Mouse (Mus musculus) thymus, postnatal 0 days (tissue): Measurements from ENCODE around the gene Sdc3. TPM values are rescaled to one million over a fixed set of nuclear protein-coding genes. Genes with fewer than 3 reads are reported as not detected.
A peak's percentile ranks its signal among the peaks of the same experiment; 100 is the strongest.

Experiments used
- DNase-seq: peaks from one replicate; pipeline ENCODE4 v3.0.0-alpha.2; 2015; ENCODE audit warnings: low spot score
- polyA plus RNA-seq: library from polyadenylated mRNA; unstranded; fragments of >200 nt; fragmentation: Nextera tagmentation; extraction: Ambion mirVana; gene quantifications from 2 replicates; pipeline ENCODE4 v1.2.1, GENCODE M21; 2015

Gene Sdc3
- polyA plus RNA-seq, 1 experiment from 2014 or later: 4.8 TPM

DNA sequence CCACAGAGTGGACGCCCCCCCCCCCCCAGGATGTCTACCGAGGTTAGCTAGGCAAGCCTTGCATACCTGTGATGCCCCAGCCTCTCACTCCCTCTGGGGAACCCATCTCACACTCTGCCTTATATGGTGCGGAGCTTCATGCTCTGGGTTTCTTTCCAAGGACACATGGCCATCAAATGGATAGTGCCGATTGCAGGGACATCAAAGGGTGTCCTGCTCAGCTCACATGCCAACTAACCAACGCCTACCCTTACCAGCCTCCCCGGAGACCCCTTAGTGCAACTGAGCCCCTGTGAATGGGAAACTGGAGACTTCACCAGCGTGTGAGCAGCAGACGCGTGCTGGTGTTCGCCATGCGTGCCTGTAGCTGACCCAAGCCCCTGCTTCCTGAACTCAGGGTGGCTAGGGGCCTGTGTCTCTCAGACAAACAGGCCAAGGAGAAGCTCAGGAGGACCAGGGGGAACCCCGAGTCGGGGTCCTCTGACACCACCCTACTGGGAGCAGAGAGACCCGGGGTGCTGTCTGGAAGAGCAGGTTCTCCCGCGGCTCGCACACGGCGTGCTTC lies 444 bp upstream of the Sdc3 start:
- DNase-seq: no peak

DNA sequence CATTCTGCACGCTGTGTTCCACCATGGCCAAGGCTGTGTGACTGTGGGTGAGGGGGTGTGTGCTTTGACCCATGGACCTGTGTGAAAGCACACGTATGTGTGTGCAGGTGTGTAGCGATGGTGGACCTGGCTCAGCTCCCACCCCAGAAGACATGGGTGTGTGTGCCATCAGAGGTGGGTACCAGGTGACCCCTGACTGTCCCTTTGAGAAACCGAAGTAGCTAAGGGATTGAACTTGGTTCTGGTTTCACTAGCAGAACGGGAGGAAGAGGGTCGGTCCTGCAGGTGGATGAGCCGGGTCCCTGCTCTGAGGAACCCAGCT lies 804 bp downstream of the Sdc3 start:
- no peak for DNase-seq

DNA sequence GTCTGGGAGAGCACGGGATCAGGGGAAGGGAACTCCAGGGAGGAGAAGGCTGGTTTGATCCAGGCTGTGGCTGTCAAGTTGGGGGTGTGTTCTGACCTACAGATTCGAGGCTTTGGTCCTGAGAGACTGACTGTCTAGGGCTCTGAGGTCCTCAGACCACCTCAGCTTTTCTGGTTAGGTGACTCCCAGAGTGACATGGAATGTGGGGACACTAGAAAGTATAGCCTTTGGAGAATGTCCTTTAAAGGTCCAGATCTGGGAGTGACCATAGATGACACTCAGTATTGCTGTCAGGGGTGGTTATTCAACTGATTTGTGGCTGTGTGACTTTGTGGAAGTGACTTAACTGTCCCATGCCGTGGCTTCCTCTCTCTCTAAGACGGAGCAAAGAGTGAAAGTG lies 2.4 kb downstream of the Sdc3 start:
- no peak for DNase-seq

DNA sequence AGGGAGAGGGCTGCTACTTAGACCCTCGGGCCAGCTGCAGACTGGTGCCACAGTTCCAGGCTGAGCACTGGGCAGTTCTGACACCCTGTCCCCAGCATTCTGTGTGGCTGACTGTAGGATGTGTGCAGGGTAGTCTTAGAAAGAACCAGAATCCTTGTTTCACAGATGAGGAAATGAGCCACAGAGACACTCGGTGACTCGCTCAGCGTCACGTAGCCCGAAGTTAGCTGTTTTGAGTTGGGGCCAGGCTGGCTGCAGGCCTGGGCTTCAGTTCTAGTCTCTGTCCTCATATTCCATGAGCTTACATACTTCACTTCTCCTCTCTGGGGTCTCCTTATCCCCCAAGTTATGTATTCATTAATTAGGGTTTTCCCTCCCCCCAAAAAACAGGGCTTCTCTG lies 3.6 kb downstream of the Sdc3 start:
- DNase-seq: no peak

DNA sequence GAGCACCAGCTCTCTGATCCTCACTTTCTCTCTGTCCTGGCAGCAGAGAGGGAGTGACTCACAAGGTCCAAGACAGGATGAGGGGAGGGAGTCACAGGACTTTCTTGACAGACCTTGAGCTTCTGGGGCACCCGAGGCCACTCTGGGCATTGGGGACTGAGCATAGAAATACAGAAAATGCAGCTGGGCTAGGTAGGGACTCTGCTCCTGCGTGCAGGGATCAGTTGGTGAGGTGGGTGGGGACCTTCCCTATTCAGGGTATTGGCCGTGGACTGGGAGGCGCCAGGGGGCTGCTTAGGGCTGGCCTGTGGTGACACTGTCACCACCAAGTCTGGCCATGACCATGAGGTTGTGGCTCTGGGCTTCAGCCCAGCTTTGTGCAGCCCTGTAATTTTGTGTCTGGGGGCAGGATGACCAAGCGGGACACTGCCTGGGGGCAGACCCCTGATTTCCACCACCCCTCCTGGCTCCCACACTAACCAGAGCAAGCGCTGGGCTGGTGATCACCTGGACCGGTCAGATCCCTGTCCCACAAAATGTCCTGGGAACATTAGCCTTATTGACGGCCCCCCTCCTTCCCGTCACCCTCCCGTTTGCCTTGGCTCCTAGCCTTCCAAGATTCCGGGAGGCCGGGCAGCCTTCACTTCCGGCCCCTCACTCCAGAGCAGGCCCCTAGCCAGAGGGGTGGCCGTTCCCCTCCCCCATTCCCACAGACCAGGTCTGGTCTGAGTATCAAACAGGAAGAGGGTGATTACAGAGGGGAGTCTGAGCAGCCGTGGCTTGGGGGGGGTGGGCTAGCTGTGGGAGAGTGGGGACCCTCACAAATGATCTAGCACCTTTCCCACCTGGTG lies 5.1 kb downstream of the Sdc3 start:
- no peak for DNase-seq

DNA sequence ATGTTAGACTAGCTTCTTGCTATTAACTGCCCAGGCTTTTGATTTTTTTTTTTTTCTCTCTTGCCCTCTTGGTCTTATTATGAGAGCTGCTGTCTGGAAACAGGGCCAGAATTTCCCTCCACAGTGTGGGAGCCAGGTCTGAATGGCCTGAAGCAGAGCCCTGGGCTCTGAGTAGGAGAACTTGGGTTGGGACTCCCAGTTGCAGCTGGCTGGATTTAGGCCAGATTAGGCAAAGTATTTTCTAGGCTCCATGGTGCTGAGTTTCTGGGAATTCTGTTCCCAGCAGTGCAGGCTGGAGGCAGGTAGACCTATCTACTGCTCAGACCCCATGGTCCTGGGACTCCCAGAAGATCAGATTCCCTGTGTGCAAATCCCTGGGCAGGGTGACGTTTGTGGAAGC lies 6.1 kb downstream of the Sdc3 start:
- no peak for DNase-seq

DNA sequence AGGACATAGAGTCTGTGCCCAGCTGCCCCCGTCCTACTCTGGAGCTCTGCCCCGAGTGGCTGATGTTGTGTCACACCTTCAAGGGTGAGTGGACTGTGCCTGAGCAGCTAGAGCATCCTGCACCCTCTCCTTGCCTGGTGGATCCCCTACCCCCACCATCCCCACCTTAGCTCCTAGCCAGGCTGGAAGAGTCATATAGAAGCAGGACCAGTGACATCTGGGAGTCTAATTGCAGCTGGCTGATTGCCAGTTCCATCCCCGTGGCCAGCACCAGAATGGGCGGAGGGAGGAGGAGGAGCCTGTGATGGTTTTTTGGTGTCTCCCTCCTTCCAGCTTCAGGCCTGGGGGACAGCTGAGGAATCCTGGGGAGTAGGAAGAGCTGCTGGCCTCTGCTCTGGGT lies 6.8 kb downstream of the Sdc3 start:
- no peak for DNase-seq

DNA sequence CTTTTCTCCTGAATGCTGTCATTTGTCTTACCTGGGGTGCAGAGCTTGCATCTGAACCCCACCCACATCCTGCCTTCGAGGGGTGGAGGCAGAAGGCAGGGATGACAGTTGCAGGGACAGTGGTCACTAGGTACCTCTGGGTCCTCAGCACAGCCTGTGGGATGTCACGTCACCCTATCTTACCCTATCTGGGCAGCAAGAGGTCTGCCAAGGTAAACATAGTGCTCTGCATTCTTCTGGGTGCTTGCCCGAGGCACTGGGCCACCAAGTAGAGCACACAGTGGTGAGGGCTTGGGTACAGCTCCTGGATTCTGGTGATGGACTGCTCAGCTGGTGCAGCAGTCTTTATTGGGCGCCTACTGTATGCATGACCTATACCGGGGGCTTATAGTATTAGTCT lies 7.2 kb downstream of the Sdc3 start:
- no peak for DNase-seq

DNA sequence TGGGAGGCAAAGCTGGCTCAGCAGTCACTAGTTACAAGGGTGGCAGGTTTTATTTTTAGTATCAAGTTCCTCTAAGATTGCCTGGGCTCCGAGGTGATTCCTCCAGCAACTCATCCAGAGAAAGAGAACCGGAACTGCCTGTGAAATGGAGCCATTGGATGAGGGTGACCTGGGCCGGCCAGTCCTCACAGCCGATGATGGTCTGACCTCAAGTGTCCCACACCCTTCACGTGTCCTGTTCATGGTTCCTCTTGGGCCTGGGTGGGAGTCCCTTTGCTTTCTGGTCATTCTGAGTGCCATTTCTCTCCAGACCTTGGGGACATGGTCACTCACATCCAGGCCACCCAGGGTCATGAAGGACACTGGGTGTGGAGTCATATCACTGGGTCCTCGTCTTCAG lies 7.8 kb downstream of the Sdc3 start:
- DNase-seq: no peak

DNA sequence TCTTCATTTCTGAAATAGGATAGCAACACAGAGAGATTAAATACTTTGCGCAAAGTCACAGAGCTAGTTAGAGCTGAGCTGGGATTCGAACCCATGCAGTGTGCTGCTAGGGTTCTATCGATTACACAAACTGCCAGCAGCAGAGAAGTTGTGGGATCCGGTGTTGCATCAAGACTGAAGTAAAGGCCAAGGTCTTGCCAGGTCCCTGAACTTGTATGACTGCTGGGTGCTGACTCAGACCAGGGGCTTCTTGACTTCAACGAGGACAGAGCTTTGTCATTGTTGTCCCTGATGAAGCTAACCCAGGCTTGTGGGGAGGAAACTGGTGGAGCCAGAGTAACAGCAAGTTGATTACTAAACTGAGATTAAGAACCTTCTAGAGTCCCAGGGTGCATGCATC lies 8.9 kb downstream of the Sdc3 start:
- no peak for DNase-seq

DNA sequence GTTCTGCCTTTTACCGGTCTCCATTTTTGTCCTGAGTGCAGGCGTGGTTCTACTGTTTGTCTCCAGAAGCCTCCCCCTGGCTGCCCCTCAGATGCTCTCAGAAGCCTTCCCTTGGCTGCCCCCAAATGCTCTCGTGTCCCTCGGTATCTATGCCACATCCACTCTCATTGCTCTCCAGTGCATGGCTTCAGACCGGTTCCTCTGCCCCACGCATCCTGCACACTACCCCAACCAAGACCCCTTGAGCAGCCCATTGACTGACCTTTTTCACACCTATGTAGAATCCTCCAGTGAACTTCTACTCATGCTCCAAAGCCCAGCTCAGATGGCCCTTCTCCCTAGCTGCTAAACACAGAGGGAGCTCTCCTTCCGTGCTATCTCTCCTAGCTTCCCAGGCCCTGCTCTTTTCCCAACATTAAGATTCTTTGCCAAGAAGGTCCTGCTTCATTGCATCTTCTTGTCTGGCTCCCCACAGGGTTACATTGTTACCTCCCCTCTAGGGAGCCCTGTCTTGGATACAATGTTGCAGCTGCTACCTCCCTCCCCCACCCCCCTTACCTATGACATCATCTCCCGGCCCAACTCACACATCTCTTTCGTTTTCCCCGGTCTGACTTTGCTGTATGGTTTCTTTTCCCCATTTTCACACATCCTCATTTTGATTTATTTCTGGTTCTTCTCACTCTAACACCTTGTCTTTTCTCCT lies 9.4 kb downstream of the Sdc3 start:
- peak; percentile 11 for DNase-seq

DNA sequence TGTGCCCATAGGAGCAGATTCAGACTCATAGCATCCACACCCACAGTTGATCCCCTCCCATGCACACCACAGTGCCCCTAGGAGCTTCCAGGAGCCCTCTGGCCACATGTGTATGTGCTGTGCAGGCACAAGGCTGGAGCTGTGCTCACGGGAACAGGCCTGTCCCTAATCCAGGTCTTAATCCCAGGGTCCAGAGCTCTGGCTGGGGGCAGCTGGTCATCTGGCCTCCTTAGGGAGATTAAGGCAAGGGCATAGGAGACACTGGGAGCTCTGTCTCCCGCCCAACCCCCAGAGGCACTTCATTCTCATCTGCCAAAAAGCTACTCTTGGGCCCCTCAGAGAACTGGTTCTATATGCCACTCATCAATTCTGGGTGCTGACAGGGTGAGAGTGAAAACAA lies 11.3 kb downstream of the Sdc3 start:
- DNase-seq: no peak

DNA sequence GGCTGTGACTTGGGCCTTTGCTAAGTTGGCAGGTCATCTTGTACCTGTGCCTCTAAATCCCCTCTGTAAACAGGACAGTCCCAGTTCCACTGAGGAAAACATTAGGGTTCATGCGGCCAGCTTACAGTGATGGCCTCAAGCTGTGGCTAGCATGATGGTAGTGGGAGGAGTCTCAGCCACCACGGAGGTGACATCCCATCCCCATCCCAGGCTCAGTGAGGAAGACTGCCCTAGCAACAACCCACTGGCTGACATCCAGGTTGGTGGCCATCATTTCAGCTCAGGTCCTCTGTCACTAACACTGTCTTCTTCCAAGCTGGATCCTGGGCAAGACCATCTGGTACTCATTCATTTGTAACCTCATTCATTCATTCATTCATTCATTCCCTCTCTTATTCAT lies 12.0 kb downstream of the Sdc3 start:
- DNase-seq: no peak

DNA sequence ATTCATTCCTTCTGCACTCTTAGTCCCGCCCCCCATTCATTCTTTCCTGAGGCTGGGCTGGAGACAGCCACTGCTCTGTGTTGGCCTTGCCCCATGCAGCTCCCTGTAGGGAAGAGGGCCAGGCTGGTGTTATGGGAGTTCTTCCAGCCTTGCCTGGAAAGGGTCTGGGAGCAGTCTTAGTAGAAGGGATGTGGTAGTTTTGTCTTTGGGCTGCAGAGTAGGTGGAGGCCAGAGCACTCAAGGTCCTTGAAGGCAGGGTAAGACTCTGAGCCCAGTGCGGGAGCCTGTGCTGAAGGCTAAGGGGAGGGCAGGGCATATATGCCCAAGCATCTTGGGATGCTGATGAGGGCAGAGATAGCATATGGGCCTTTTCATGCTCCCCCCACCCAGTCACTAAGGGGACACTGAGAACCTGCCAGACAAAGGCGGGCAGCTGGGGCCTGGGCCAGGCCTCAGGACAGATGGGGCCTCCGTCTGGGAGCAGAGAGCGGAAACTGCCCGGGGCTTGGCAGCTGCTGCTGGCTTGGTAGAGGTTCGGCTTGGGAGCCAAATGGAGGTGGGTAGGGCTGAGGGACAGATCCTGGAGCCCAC lies 12.5 kb downstream of the Sdc3 start:
- no peak for DNase-seq

DNA sequence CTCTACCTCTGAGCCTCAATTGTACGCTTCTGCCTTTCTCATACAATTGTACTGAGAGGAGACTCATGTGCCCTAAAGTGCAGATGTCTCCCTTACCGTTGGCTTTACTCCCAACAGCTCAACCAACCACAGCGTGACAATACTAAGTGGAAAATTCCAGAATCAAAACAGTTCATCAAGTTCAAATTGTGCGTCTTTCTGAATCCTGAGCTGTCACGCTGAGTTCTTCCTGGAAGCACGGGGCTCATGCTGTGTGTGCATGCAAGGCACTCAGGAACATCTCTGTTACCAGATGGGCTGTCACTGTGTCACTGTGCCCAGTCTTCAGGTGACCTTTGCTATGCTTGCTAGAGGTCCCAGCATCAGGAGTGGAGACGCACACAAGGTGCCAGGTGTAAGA lies 13.4 kb downstream of the Sdc3 start:
- no peak for DNase-seq

DNA sequence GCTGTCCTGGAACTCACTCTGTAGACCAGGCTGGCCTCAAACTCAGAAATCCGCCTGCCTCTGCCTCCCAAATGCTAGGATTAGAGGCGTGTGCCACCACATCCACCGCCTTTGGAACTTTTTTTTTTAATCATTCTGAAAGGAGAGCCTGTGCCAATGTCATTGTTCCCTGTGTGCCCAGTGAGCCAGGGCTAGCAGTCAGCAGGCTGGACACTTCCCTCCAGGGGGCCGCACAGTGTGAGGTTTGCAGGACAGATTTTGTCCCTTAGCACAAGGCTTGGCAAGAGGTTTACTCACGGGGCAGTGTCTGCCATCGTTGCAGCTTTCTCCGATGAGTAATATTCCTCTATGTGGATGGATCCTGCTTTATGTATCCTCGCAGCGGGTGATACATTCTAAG lies 14.4 kb downstream of the Sdc3 start:
- DNase-seq: no peak

DNA sequence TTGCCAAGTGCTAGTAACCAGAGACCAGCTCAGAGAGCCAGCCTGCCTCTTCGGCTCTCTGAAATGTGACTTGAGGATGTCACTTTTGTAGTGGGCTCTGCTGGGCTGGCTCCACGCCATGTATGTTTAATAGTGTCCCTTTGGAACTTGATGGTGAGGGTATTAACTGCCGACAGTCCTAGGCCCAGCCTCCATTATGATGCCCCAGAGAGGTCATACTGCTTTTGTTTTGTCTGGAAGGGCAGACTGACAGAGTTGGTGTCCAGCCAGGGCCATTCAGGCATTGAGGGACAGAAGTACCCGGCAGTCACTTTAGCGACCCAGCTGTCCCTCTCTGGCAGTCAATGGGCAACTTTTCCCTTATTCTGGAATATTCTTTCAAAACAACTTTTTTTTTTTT lies 17.4 kb downstream of the Sdc3 start:
- DNase-seq: no peak

DNA sequence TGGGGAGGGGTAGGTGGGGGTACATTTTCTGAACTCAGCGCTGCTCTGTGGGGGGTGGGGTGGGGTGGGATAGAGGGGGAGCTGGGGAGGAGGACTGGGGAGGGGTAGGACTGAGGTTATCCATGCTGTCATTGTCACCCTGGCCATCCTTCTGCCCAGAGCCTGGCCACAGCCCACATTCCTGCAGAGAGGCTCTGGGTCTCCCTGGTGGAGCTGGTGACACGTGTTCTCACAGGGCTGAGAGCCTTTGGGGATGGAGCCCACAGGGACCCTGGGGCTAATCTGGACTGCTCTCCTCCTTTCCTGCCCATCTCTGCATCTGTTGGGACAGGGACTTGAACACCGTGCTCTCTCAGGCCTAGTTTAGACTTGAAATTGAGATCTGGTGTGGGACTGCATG lies 18.5 kb downstream of the Sdc3 start:
- DNase-seq: no peak

DNA sequence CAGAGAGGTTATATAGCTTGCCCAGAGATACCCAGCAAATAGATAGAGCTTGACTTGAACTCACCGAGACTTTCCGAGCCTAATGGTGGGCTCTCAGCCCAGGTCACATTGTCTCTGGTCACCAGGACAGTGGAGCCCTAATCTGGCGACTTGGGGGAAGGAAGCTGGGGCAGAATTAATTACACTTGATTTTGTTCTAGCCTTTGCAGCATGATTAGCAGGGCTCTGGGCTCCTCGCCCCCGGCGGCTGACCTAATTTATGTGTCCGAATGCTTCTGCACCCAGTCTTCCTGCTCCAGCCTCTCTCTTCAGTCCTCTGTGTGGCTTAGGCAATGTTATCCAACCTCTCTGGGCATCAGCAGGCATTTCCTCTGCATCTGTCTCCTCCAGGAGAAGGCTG lies 19.0 kb downstream of the Sdc3 start:
- DNase-seq: no peak

DNA sequence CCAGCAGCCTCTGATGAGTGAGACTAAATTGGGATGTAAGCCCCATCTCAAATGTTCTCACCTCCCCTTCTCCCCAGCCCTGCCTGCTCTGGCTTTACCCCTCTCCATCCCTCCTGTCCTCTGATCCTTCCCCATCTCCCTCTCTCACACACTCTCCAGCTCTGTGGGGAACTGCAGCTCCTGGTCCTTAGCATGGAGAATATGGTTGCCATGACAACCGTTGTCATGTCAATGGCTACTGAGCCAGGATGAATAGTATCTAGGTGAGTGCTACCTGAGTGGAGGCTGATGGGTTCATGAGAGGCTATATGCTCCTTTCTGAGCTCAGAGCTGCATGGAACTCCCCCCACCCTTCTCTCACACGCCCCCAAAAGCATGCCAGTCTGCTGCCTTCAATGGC lies 21.6 kb downstream of the Sdc3 start:
- DNase-seq: no peak

DNA sequence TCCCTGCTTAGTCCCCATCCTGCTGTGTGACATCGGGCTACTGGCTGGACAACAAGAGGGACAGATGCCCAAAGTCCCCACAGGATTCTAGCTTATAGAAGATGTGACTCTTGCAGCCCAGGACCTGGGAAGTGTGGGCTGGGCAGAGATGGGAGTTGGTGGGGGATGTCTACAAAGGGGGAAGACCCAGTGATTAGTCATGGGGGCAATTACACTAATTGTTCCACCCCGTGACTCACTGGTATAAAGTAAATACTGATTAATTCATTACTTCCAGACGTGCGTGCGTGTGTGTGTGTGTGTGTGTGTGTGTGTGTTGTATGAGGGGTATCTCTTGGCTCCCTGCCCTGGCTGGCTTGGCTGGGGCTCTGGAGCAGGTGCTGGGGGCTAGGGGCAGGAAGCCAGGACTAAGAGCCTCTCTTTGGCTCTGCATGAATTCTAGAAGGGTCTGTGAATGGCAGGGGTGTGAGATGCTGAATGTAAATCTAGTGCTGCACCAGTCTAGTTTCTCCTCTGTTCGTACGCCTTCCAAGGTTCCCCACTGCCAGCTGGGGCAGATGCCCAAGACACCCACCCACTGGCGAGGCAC lies 22.5 kb downstream of the Sdc3 start:
- no peak for DNase-seq

DNA sequence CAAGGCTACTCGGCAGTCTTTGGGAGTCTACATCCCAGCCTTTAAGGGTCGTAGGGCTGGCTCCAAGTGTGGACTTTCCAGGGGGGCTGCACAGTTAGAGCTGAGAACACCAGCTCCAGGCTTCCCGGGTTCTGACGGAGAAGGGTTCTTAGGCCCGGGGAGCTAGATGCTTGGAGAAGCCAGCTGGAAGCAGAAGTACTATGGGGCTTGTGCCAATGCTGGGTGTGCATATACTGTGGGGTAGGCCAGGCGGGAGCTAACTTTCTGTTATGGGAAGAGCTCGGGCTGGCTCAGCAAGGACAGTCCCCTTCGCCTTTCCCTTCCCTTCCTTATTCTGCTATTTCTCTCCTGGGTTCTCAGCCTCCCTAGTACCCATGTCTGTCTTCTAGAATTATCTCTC lies 23.5 kb downstream of the Sdc3 start:
- no peak for DNase-seq
